Mouse (Mus musculus): Measurements from ENCODE around the gene Tcf7. TPM values are rescaled to one million over a fixed set of nuclear protein-coding genes. Genes with fewer than 3 reads are reported as not detected.

Tcf7 gene
- total and polyA plus RNA-seq, 3 experiments = 32.1 to 56.1 (median 48.6) TPM

- peak; percentile 90 for DNase-seq
Measured at GRCm38 (mm10) chr11:52283596-52284571, 1.1 kb upstream of the Tcf7 start.

DNA sequence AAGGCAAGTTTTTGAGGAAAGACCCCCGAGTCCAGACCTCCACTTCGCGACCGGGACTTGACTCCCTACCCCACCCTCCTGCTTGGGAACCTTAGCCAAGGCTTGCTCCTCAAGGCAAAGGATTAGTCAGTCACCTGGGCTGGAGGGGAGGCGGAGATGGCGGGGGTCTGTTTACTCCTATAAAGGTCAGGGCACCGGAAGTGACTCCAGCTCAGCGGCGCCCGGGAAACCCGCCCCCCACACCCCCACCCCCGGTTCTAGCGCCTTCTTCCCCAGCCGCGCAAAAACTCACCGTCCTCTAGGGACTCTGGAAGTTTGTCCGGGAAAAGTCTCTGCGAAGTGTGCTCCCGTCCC, 417 bp downstream of the Tcf7 start:
- peak; percentile 57 for DNase-seq

GRCm38 (mm10) chr11:52281568-52282328, 1.1 kb downstream of the Tcf7 start:
- DNase-seq = no peak

- DNase-seq = no peak
Measured at GRCm38 (mm10) chr11:52280566-52281455, 2.0 kb downstream of the Tcf7 start.

GRCm38 (mm10) chr11:52279611-52280145, 3.1 kb downstream of the Tcf7 start:
- DNase-seq = no peak

- no peak for DNase-seq
Measured at GRCm38 (mm10) chr11:52278991-52279390, 3.8 kb downstream of the Tcf7 start.

GRCm38 (mm10) chr11:52278164-52278563, 4.7 kb downstream of the Tcf7 start:
- no peak for DNase-seq

DNA sequence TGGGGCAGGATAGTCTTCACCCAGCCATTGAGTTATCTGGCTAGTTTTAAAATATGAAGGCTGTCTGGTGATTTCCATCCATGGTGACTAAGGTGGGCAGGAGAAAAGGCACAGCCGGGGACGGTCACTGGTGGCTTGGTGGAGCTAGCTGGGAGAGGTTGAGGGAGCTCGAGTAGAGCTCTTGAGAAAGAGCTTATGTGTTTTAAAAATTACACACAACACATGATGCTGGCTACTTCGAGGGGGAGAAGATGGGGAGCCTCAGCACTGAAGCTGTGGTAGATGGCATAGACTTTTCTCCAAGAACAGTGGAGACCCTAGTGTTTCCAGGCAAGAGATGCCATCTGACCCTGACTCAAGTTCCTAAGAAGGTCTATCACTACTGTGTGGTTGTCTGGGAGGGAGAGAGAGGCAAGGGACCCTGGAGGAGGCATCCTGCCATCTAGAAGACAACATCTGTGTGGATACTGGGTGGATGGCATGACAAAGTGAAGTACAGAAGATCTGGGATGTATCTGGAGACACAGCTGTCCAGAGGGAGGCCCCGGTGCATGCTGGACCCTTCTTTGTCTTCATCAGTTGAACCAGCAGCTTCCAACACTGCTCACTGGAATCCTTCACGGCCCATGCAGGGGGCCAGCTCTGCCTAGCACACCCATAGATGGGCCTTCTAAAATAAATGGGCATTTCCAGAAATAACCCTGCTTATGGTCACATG, 5.2 kb downstream of the Tcf7 start:
- no peak for DNase-seq

- DNase-seq = no peak
Measured at GRCm38 (mm10) chr11:52276961-52277391, 5.8 kb downstream of the Tcf7 start.

DNA sequence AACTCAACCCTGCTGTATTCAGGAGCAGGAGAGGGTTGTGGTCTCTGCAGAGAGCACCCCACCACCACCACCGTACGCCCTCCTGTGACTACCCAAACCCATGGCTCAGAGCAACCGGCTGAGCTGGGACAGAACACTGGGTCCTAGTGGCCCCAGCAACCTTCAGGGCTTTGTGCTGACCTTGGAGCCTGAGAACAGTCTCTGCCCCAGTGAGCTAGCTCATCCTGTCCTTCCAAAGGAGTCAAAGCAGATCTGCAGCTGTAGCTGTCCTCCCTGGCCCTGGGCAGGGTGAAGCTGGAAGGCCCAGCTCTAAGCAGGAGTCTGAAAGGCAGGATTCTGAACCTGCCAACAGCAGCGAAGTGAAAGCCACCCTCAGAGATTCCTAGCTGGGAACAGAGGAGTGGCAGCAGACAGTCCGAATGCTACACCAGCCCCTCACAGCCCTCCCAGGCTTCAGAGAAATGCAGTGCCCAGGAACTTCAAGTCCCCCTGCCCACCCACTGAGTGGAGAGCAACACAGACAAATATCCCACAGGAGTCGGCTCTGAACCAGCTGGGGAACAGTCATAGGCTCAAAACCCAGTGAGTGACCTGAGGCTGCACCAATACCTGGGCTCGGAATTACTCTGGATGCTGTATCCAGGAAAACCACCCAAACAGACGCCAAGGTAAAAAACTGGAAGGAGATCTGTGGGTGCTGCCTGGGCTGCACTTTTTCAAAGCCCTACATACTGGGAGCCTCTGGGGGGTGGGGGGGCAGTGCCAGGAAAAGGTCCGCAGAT, 6.8 kb downstream of the Tcf7 start:
- peak; percentile 76 for DNase-seq

DNA sequence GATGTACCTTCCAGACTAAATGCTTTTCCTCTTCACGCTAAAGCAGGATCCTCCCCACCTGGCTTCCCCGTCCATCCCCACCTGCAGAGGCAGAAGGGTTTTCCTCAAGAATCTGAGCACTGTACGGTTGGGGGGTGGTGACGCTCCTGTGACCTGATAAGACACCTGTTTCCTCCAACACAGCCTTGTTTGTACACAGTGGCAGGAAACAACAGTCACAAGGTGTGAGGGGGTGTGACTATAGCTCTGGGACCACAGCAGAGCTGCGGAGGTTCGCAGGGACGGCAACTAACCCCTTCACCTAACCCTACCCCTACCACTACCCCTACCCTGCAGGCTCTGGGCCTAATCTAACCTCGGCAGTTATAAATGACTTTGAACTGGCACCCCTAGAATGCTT, 7.4 kb downstream of the Tcf7 start:
- no peak for DNase-seq

DNA sequence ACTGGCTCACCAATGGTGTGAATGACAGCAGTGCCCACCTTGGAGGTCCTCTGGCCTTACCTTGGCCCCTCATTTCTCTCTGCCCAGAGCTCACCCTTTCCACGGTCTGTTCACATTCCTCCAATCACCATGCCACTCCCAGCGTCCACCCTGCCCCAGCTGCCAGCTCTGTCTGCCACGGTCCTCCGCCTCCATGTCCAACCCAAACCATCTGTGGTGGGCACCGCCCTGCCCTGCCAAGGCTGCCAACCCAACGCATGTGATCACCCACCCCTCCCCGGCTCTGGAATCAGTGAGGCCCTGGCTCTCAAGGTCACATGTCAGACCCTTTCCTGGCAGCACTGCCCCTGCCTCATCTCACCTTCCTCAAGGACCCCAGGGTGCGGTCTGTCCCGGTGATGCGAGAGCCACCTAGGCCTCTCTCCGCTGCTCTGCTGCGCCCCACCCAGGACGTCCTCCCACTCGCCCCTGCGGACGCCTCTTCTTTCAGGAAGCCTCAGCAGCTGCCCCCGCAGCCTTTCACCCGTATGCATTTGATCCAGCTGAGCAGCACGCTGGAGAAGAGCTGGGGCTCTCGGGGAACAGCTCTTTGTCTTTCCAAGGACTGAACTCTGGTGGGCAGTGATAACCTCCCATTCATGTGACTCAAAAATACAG, 8.2 kb downstream of the Tcf7 start:
- DNase-seq = no peak

DNA sequence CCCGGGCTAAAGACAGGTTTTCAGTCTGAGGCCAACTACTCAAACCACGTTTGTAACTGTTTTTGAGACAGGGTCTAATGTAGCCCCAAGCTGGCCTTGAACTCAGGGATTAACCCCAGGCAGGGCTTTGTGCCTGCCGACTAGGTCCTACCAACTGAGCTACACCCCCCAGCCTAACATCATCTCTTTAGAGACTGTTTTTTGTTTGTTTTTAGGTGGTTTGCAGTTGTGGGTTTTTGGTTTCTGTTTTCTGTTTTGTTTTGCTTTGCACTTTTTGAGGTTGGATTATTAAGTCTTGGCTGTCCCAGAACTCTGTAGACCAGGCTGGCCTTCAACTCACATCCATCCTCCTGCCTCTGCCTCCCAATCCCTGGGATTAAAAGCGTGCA, 8.9 kb downstream of the Tcf7 start:
- DNase-seq = no peak

GRCm38 (mm10) chr11:52273183-52273941, 9.5 kb downstream of the Tcf7 start:
- DNase-seq = peak; percentile 72

DNA sequence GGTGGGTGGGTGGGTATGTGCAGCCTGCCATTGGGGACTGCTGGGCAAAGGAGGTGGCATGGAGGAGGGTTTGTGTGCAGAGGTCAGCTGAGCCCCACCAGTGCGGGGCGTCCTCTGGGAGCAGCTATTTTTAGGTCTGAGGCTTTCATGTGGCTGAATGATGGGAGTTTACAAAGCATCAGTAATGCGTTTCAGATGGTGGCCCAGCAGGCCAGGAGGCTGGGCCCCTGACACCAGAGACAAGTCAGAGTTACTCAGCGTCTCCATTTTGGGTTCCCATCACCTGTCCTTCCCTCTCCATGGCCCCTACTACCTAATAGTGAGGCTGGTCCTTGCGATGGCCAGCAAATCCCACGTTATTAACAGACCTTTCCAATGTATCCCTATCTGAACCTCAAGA, 10.2 kb downstream of the Tcf7 start:
- DNase-seq = no peak

DNA sequence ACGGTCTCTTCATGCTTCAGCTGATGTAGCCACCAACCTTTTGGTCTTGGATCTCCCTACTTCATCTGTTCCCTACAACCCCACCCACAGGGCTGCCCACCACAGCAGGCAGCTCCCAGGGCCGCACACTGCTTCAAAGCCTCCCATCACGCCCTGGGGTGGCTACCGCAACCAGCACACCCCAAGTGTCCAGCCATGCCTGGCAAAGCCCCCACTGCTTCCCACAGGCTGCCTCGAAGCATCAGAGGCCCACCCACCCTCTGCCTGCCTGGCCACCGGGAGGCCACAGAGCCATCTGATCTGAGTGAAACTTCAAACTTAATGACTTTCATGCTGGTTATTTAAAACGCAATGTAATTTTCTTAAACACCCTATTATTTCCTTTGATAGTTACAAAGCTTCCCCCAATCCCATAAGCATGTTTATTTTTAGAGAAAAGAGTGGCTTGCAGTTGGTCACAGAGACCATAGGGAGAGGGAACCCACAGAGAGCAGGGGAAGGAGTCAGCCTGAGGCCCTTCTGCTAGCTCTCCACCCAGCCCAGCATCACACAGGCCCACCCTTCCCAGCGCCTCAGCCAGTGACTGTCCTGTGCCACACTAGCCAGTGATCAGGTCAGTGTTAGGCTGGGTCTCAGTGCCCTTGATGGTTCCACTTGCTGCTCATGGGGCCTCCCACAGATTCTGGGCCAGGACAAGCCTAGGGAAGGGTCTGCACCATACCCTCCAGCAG, 10.9 kb downstream of the Tcf7 start:
- no peak for DNase-seq

DNA sequence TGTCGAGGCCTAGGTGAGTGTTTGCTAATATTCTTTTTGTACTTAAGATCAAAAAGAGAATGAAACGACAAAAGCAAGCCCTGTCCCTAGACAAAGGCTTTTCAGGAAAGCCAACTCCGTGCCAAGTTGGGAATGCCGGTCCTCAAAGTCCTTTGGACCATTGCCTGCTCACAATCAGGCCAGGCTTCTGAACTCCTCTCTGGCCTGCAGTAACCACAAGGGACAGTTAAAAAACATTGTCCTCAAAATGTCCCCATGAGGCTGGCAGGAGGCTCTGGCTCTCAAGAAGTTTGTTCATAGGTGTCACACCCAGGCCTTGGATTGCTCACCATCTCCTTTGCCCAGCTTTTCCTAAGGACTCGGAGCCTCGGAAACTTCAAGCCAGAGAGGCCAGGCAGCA, 13.0 kb downstream of the Tcf7 start:
- DNase-seq = no peak
